Mouse (Mus musculus) frontal cortex, postnatal 36 days (tissue): ENCODE results near the gene Rragc.
A peak's percentile ranks its signal among the peaks of the same experiment; 100 is the strongest.

ENCODE experiments used
- DNase-seq, 2 experiments: peaks; one replicate each; pipeline ENCODE4 v3.0.0; 2022; ENCODE audit warnings: low spot score in 2 of 2

Gene Rragc

GRCm38 (mm10) chr4:123952059-123952458, 34.8 kb downstream of the Rragc start:
- DNase-seq: no peak

GRCm38 (mm10) chr4:123956703-123957491, 39.7 kb downstream of the Rragc start:
- DNase-seq: peak; percentile 70 to 76

- DNase-seq: no peak
These were observed 40.2 kb downstream of the Rragc start for GRCm38 (mm10) chr4:123957492-123957808.

GRCm38 (mm10) chr4:123957891-123958290, 40.6 kb downstream of the Rragc start:
- DNase-seq: no peak

GRCm38 (mm10) chr4:123960955-123961354, 43.7 kb downstream of the Rragc start:
- DNase-seq: no peak

- no peak for DNase-seq
These were observed 45.5 kb downstream of the Rragc start for GRCm38 (mm10) chr4:123962721-123963120.

- DNase-seq: no peak
These were observed 51.5 kb downstream of the Rragc start for GRCm38 (mm10) chr4:123968663-123969321.

- no peak for DNase-seq
These were observed 52.2 kb downstream of the Rragc start for GRCm38 (mm10) chr4:123969458-123969857.

- no peak for DNase-seq
These were observed 53.8 kb downstream of the Rragc start for GRCm38 (mm10) chr4:123971059-123971458.

GRCm38 (mm10) chr4:123972423-123973049, 55.3 kb downstream of the Rragc start:
- DNase-seq: no peak

- no peak for DNase-seq
These were observed 64.9 kb downstream of the Rragc start for GRCm38 (mm10) chr4:123982105-123982504.
